Mouse (Mus musculus) stomach, postnatal 0 days (tissue): Measurements from ENCODE around the gene Cux1.

Experiments used
- CTCF ChIP-seq: IDR thresholded peaks from 2 replicates; pipeline ENCODE4 v1.5.1; 2016; ENCODE audit warnings: antibody characterized with exemption, low read depth, mild to moderate bottlenecking, moderate library complexity
- EP300 ChIP-seq: optimal IDR thresholded peaks from 2 replicates; pipeline ENCODE3; 2016; ENCODE audit warnings: antibody characterized with exemption

DNA sequence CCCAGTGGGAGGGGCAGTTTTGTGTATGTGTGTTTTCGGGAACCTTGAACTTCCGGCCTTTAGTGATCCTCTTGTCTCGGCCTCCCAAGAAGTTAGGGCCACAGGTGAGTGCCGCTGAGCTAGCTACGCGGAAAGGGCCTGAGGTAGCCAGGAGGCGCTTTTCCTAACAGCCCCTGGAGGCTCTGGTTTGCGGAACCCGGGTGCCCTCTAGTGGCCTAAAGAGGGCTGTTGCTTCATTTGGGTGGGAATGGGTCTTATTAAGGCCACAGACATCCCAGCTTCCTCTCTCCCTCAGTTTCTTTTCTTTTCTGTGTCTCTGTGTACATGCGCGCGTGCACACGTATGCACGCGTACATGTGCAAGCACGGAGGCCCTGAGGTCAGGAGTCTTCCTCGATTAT lies 314.4 kb downstream of the Cux1 start:
- peak; percentile 94 for TF ChIP-seq CTCF
- no peak for TF ChIP-seq EP300
